Comparison of ENCODE assay signal across 9 mouse cellular contexts in genomic region chr5:105620505-105621116, GRCm38 (mm10).
DNase-seq lines count a peak whose midpoint lies in the region; ATAC-seq lines count a peak whose summit lies in the region.
"Had no signal": no experiment of that assay in that cellular context is flagged by ENCODE, and none has a peak within 500 bp of the region (broad histone marks: within the 10 kb centered on the region; RNA-seq: fewer than 3 reads in every experiment).

No protein-coding gene starts in this region.

- peak overlapping the region; percentile 65 for H3K27ac ChIP-seq in kidney, embryonic 15.5 days
- H3K27ac ChIP-seq in forebrain, embryonic 16.5 days (ENCODE audit: low read length), result no peak overlapping the region
- H3K27ac ChIP-seq: neural tube, embryonic 13.5 days had no signal

- peaks cover 75% of the 10 kb centered on the region for H3K4me1 ChIP-seq in megakaryocyte, embryonic 14.5 days
- H3K4me1 ChIP-seq in kidney, embryonic 15.5 days, result 0 out of 2 replicates have a peak, but pooled peaks cover 4% of the 10 kb centered on the region
- H3K4me1 ChIP-seq in forebrain, embryonic 16.5 days (replicated peaks; ENCODE audit: control insufficient read depth, insufficient read depth, low read length), result no peaks in the 10 kb centered on the region

- 64% methylated on average over 6 of the region's 6 CpGs for WGBS in kidney, embryonic 15.5 days
- 85% methylated on average over 6 of the region's 6 CpGs for WGBS in forebrain, embryonic 16.5 days

- no peak overlapping the region for H3K4me2 ChIP-seq in kidney, embryonic 15.5 days
- no peak overlapping the region for H3K4me2 ChIP-seq in forebrain, embryonic 16.5 days (ENCODE audit: low read length)
- H3K4me2 ChIP-seq: neural tube, embryonic 13.5 days had no signal

- H3K27me3 ChIP-seq in megakaryocyte, embryonic 14.5 days (replicated peaks), result no peaks in the 10 kb centered on the region
- H3K27me3 ChIP-seq in kidney, embryonic 15.5 days, result no peaks in the 10 kb centered on the region
- no peaks in the 10 kb centered on the region for H3K27me3 ChIP-seq in forebrain, embryonic 16.5 days (replicated peaks; ENCODE audit: control insufficient read depth, insufficient read depth, low read length)
- H3K27me3 ChIP-seq: neural tube, embryonic 13.5 days had no signal

- H3K36me3 ChIP-seq in megakaryocyte, embryonic 14.5 days (replicated peaks; ENCODE audit: low read length), result no peaks in the 10 kb centered on the region
- no peaks in the 10 kb centered on the region for H3K36me3 ChIP-seq in kidney, embryonic 15.5 days
- H3K36me3 ChIP-seq in forebrain, embryonic 16.5 days (ENCODE audit: control insufficient read depth, insufficient read depth), result no peaks in the 10 kb centered on the region
- H3K36me3 ChIP-seq: neural tube, embryonic 13.5 days had no signal

- H3K9me3 ChIP-seq in megakaryocyte, embryonic 14.5 days, result no peaks in the 10 kb centered on the region
- H3K9me3 ChIP-seq in kidney, embryonic 15.5 days (replicated peaks), result no peaks in the 10 kb centered on the region
- no peaks in the 10 kb centered on the region for H3K9me3 ChIP-seq in forebrain, embryonic 16.5 days (ENCODE audit: control insufficient read depth, low read length)
- H3K9me3 ChIP-seq: neural tube, embryonic 13.5 days had no signal

- peak; percentile 58 for DNase-seq in gastrocnemius, postnatal 10 days
- peak; percentile 63 for DNase-seq in lung, postnatal 25 days (ENCODE audit: low spot score)
- DNase-seq in cerebellum, adult 8-10 months, result no peak
- no peak for DNase-seq in embryo, embryonic 11 days

- no peak overlapping the region for H3K9ac ChIP-seq in kidney, embryonic 15.5 days
- no peak overlapping the region for H3K9ac ChIP-seq in forebrain, embryonic 16.5 days (replicated peaks; ENCODE audit: low read depth, low read length)
- H3K9ac ChIP-seq: neural tube, embryonic 13.5 days had no signal

- H3K4me3 ChIP-seq in megakaryocyte, embryonic 14.5 days (replicated peaks), result peak overlapping the region; percentile 69
- no peak overlapping the region for H3K4me3 ChIP-seq in kidney, embryonic 15.5 days (replicated peaks)
- H3K4me3 ChIP-seq in forebrain, embryonic 16.5 days (replicated peaks; ENCODE audit: low read length), result no peak overlapping the region
- H3K4me3 ChIP-seq: neural tube, embryonic 13.5 days had no signal

- ATAC-seq in megakaryocyte, adult 5-6 weeks (ENCODE audit: poor library complexity, severe bottlenecking), result no peak
- peak; percentile 30; the same call in 1 of the 2 replicates for ATAC-seq in kidney, embryonic 15.5 days (replicated peaks; ENCODE audit: low FRiP score)
- no peak for ATAC-seq in forebrain, embryonic 16.5 days

Comparison
In these comparisons a context has a peak if more than half of its experiments do, and no peak if none do; other contexts are left out.
1. DNase-seq: peak in gastrocnemius, postnatal 10 days (single experiment) and lung, postnatal 25 days (single experiment); none in cerebellum, adult 8-10 months (single experiment) and embryo, embryonic 11 days (single experiment).